Mouse (Mus musculus): ENCODE results near the gene Nipsnap3b.
A peak's percentile ranks its signal among the peaks of the same experiment; 100 is the strongest.

The Nipsnap3b gene

GRCm38 (mm10) chr4:53011732-53012361 is at the start of gene Nipsnap3b:
TSS of gene Nipsnap3b (plus strand) at chr4:53011880.
- DNase-seq, result peak; percentile 96 to 97

DNA sequence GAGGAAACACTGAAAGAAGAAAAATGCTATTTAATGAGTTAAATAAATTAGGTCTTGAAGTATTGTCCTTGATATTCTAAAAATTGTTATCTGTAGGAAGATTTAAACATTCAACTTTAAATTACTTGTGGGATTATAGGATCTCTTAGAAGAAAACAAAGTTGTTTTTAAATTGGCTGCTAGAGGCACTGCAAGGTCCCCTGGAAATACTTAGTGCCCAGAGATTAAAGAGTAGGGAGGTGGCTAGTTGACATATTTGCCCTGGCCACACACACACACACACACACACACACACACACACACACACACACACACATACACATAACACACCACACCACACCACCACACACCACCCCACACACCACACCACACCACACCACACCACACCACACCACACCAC is 47.4 kb upstream of the Nipsnap3b start, which contains the start of gene Olfr270:
Gene Olfr270, plus strand, starts transcription at position 301 of the 400 bp plus-strand sequence.
- DNase-seq, result no peak

DNA sequence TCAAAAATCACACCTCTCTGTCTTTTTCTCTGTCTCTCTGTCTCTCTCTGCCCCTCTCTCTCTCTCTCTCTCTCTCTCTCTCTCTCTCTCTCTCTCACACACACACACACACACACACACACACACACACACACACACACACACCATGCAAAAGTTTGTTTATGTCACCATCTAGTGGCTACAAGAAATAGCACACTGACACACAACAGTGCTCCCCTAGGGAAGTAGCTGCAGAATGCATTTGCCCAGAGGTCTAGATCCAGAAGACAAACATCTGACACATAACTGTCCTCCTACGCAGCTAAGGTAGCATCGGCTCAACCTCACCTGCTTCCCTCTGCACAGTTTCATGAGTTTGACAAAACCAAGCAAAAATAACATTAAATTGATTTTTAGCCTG is 26.5 kb upstream of the Nipsnap3b start:
- no peak for DNase-seq

DNA sequence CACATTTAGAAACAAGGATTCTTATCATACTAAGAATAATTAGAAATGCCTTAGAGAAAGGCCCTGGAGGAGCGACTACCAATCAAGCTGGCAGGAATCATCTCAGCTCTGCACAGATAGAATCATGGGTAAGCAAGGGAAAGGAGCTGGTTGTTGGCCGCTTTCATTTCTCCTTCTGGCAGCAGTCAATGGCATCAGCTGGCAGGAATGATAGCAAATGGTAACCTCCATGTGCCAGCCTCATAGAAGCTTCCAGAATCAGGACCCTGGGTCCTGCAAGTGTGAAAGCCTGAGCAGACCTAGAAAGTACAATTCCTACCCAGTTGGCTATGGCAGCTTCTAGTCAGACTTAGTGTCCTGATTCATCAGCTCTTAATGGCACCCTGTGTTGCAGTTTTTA is 25.4 kb upstream of the Nipsnap3b start:
- DNase-seq, result no peak

- DNase-seq, result peak in 1 of 2 experiments; percentile 1
Measured at GRCm38 (mm10) chr4:52989248-52989647, 22.4 kb upstream of the Nipsnap3b start, which contains the start of gene Nipsnap3a. TSS of gene Nipsnap3a (plus strand) at chr4:52989272.

- DNase-seq, result no peak
Measured at GRCm38 (mm10) chr4:52999449-52999848, 12.2 kb upstream of the Nipsnap3b start.

DNA sequence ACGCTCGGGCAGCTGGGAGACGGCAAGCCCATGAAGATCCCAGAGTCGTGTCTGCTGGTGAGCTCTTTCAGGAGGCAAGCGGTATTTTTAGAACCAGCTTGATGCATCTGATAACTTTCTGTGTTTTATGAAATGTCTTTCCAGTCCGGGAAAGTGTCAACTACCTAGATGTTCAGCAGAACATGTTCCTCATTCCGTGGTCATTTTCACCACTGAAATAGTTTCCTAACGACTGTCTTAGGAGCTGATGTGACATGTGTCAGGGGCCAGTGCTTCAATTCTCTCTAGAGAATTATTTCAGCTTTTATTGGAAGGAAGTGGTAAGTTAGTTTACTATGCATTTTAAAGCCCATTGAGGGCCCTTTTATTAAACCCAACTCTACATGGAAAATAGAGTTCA is 11.5 kb upstream of the Nipsnap3b start:
- DNase-seq, result no peak

GRCm38 (mm10) chr4:53009183-53009582 is 2.5 kb upstream of the Nipsnap3b start:
- no peak for DNase-seq

DNA sequence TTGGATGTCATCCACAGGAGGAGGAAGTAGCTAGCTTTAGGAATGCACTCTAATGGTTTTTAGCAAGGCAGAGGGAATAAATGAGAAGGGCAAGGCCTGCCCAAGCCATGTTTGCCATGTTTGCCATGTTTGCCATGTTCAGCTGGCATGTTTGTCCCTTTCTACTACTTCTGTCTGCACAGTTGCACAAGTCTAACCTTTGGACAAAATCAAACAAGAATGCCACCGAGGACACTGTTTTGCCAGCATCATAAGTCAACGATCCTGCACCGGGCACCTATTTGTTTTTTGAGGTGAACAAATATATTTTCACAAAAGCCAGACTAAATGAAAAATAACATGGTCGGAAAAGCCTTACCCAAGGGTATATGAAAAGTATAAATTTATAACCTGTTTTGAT is 1.8 kb upstream of the Nipsnap3b start:
- DNase-seq, result no peak

- DNase-seq, result no peak
Measured at GRCm38 (mm10) chr4:53014421-53014820, 2.7 kb downstream of the Nipsnap3b start.

- no peak for DNase-seq
Measured at GRCm38 (mm10) chr4:53015024-53015423, 3.3 kb downstream of the Nipsnap3b start.

GRCm38 (mm10) chr4:53018392-53018791 is 6.7 kb downstream of the Nipsnap3b start:
- no peak for DNase-seq

DNA sequence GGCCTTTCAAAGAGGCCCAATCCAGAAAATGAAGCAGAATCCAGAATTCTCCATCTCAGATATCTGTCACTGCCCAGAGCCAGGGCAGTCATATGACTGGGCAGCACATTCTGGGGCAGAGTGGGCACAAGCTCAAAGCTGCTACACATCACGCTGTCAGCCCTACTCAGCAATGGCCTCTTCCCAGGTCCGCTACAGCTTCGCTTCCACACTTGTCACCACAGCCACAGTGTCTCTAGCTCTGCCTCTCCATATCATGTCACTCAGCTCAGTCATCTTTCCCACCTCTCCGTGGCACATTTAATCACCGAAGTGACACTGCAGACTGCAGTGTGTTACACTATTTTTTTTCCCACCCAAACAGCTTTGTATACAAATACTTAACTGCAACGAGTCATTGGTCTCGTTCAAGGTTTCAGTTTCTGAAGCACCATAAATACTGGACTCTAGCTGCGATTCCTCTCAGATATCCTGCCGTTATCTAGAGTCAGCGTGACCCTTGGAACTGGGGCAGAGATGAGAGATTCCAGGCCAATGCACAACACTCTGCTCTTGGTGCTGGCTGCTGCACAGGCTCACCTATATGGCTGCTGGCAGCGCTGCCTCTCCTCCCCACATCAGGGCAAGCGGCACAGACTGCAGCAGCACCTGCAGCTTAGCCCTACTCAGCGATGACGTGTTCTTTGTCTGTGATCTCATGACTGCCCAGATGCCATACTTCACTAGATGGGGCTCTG is 11.7 kb downstream of the Nipsnap3b start:
- DNase-seq, result no peak

- no peak for DNase-seq
Measured at GRCm38 (mm10) chr4:53024397-53024796, 12.7 kb downstream of the Nipsnap3b start.

DNA sequence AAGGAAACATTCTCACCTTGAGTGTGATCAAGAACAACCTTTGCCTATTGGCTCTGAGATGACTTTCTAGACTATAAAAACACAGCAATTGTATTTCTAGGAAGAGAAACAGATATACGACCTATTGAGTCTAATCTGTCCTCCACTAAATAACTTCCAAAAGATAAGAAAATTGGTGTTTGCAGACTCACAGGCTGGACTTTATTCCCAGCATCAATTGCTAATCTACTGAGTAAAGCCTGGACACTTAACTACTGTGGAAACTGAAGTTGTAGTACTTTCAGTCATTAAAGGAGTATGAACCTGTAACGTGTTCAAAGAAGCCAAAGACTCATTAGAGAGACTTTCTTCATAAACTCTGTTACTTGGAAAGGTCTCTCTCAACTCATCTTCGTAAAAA is 16.1 kb downstream of the Nipsnap3b start:
- DNase-seq, result no peak

- DNase-seq, result no peak
Measured at GRCm38 (mm10) chr4:53030326-53030948, 18.8 kb downstream of the Nipsnap3b start.

DNA sequence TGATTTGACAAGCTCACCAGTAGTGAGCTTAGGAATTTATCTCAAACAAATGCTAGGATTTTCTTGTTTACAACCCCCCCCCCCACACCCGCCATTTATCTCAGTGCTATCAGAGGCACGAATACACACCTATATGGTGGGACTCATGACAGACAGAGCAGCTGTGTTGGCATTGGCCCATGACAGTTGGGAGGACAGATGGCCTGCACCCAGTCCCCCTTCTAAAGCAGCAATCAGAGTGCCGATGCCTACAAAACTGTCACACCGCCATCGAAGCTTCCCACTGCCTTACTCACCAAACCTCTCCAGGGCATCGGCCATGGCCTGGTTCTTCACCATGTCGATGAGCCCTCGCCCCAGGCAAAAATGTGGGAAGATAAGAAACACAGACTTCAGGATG is 32.1 kb downstream of the Nipsnap3b start:
- no peak for DNase-seq

DNA sequence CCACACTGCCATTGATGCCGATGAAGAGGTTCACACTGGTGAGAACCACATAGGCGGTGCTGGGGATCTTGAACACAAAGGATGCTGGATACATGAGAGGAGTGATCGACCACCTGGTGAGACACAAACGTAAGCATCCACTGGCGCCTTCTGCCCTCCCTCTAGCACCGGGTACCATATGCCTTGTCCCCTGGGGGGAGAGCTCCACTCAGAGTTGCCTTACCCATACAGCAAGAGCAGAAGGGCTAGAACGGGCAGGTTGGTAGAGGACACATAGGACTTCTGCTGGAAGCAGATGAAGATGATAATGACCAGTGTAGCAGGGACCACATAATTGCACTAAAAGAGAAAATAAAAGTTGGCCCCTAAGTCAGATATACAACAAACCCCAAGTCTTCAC is 34.1 kb downstream of the Nipsnap3b start:
- no peak for DNase-seq

DNA sequence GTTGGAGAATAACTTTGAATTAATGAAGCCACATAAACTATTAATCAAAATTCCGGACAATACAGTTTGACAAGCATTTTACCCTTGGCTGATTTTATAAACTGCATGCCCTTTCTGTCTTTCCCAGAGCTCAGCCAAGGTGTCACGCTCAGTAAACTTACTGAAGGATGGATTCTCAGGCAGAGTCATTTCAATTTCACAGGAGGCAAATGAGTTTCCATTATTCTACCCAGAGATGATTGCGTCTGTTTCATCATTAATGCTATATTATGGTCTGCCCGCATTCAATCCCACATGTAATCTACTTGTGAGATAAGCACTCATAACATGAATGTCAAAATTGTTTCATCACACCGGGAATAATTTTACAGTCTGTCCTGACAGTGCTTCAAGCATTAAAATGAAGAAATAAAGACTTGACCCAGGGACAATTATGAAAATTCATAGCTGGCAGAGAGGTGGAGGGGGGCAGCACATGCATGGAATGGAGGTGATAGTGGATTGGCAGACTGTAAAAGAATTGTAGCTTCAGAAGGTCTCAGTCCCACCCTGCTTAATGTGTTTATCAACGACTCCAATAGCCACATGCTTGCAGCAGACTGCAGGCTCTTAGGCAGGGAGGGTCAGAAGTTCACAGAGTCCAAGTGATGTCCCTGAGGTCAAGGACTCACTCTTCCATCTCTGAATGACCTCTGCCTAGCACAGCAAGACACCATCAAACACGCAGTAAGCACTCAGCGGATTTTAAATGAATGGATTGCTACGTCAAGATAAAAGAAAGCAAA is 34.8 kb downstream of the Nipsnap3b start:
- DNase-seq, result no peak

GRCm38 (mm10) chr4:53062301-53063008 is 50.8 kb downstream of the Nipsnap3b start:
- no peak for DNase-seq
